Mouse (Mus musculus) small intestine, adult 2 months (tissue): Measurements from ENCODE around the gene Tmed6.

Experiments used
- CTCF ChIP-seq: fragments of 200-500 bp; IDR thresholded peaks from 2 replicates; pipeline ENCODE4 v1.5.1; 2012; ENCODE audit warnings: low read depth, mild to moderate bottlenecking, control low read depth, inconsistent platforms, low read length, moderate library complexity, mixed read lengths; ENCODE audit not compliant: insufficient replicate concordance, insufficient read length; ENCODE audit errors: extremely low read depth
- POLR2A ChIP-seq: fragments of 200-500 bp; IDR thresholded peaks from 2 replicates; pipeline ENCODE4 v1.6.1; 2012; ENCODE audit warnings: low read depth, mild to moderate bottlenecking, control low read depth, inconsistent platforms, low read length, moderate library complexity

DNA sequence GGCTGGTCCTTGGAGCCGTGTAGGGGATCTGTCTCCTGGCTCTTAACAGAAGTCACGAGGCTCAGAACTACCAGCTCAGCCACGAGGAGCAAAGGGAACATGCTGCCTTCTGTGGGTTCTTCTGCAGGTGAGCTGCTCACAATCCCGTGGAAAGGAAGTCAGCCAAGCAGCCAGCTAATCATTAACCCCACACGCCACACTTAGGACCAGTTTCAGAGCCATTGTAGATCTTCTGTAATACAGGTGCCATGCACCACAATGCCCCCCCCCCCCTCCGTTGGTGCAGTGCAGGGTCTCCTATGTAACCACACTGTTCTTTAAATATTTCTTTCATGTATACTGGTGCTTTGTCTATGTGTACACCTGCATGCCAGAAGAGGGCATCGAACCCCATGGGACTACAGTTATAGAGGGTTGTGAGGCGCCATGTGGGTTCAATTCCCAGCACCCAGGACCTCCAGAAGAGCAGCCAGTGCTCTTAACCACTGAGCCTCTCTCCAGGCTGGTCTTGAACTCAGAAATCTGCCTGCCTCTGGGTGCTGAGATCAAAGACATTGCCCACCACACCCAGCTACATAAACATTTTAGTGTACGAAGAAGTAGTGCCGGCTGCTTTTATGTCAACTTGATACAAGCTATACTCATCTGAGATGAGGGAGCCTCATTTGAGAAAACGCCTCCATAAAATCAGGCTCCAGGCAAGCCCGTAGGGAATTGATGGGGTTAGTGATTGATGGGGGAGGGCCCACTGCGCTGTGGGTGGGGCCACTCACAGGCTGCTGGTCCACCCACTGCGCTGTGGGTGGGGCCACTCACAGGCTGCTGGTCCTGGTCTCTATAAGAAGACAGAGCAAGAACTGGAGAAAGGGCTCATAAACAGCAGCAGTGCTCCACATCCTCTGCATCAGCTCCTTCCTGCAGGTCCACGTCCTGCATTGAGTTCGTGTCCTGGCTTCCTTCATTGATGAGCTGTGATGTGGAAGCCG is at the start of gene Tmed6:
- TF ChIP-seq CTCF (no peak), POLR2A (no peak)
